Mouse (Mus musculus): ENCODE measurements around the gene Tmub1.

Gene Tmub1

DNA sequence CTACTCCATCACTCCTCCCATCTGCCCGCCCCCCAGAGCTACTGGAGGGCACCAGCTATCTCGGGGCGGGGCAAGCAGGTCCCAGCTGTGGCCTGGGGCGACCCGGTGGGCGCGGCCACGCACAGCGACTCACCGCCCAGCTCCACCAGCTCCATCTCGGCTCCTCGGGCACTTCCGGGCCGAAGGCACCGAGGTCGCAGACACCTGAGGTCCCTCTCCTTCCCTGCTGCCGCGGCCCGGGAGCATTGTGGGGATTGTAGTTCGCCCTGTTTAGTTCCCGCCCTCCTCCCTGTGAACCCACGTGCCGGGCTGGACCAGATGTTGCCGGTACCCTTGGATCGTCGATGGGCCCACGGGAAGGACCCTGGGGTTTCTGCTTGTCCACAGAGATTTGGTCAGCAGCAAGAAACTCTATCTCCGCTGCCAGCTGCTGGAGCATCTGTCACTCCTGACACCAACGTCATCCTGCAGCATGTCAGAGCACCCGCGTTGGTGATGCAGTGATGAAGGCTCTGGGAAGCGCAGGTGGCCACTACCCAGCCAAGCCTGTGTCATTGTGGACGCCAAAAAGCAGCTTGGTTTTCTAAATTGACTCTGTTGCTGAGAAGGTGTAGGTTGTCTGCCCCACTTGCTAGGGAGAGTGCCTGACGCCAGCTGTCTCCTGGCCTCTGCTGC is at the start of gene Tmub1:
Tmub1 (minus strand) TSS at position 231 of the 675 bp plus-strand sequence.
- DNase-seq, result peak; percentile 73

DNA sequence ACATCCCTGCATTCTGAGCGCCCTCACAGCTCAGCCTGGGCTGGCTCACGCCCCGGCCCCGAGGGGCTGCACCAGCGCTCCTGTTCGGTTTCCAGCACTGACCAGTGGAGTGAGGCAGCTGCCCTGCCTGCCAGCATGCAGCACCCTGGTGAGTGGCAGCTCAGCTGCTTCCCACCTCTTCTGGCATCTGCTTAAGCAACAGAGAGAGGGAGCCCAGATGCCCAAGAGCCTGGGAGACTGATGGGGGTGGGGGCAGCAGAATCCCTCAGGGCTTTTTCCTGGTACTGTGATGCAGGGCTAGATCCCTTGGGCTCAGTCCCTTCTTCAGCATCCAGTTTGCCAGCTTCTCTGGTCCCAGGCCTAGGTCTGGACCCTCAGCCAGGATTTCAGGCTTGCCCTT is 49.1 kb upstream of the Tmub1 start:
- no peak for DNase-seq

DNA sequence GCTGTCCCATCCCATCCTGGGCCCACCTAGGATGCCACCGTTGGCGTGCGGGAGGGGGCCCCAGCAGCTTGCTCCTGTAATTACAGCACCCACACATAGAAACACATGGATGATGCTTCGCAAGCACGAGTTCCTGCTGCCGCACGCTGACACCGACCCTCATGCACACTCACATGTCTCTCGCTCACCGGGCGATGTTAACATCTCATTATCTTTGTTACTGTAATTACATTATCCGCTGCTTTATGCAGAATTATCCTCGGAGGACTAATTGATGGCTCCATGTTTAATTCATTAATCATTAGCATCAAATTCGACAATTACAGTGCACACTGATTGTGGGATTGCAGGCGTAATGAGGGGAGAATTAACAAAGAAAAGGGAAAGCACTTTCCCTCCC is 47.4 kb upstream of the Tmub1 start:
- no peak for DNase-seq

DNA sequence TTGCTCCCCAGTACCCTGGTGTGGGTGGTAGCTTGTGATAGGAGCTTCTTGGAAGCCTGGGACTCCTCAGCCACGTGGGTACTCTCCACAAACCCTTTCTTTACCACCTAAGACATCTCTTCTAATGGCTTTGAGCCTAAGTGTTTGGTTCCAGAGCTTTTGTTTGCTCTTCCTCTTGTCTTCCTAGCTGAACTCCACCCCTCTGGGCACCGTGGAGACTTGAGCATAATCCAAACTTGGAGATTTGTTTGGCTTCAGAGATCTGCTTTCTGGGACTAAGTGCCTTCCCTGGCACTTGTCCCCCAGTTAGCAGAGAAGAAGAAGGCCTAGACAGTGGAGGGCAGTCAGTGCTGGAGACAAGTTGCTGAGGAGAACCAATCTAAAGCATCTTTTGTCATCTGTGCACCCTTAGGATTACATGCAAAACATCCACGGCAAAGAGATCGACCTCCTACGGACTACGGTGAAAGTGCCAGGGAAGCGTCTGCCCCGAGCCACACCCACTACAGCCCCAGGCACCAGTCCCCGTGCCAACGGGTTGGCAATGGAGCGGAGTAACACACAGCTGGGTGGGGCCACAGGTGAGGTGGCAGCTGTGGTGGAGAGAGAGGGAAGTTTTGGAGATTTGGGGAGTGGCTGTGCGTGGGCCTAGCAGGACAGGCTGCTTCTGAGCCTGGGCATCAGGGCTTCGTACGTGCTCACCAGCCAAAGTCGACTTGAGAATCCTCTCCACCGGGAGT is 45.1 kb upstream of the Tmub1 start:
- DNase-seq, result no peak

DNA sequence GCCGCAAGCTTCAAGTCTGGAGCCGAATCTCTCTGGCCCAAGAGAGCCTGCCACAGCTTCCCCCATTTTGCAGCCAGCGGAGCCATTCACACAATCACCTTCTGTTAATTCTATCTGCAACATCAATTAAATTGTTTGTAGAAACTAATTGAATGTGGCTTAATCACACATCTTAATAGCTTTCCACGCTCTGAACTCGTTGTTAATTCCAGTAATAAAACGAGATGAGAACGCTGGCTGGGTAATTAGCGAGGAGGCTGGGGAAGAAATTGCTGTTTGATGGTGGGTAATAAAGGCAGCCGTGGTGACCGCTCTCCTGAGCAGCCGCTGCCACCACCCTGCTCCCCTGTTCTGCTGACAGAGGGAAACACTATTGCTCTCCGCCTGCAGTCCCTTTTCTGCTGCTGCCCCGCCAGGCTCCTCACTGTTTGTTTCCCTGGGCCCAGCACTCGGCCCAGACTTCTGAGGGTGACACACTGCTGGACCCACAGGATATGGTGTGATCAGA is 42.8 kb upstream of the Tmub1 start:
- DNase-seq, result no peak

DNA sequence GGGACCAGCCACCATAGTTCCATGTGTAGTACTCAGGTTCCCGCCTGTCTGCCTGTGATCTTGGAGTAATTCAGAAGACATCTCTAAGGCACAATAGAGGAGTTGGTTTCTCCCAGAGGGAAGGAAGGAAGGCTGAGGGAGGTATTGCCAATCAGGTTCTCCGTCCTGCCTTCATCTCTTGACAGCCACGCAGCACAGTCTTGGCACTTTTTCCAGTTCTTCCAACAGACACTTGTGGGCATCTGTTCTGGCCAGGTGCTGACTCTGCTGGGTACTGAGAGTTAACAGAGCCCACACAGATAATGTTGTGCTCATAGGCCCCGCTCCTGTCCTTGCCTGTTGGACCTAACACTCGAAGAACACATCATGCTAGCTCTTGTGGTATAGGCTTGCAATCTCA is 39.1 kb upstream of the Tmub1 start:
- DNase-seq, result no peak

DNA sequence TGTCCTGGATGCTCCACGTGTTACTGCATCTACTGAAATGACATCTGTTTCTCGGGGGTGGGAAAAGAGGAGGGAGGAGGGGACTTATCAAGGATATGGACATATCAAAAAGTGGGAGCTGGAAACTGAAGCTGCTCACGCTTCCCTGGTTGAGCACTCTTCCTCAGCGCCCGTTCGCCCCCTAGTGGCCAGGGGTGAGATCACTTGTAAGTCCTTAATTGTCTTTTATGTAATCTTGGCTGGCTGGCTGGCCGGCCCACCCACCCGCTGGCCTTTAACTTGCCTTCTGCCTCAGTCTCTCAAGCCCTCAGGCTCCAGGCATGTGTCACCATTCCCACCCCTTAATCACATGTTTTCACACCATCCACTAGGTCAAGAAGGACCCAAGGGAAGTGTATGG is 38.4 kb upstream of the Tmub1 start:
- peak; percentile 96 for DNase-seq

DNA sequence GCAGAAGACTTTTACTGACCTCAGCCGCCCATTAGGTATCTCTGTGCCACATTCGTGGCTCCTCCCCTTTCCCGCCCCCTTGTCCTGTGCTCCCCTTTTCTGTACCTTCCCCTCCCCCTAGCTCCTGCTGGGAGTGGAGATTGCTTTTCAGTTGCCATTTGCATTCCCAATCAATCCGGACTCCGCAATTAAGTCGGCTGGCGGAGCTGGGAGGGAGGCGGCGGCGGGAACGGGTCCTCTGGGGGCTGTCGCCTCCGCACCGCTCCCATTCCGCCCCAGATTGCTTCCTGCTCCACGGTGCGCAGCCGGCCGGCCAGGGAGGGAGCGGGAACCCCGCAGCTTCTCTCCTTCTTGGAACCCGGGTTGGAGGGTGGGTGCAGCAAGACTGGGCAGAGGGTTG is 37.3 kb upstream of the Tmub1 start:
- no peak for DNase-seq

DNA sequence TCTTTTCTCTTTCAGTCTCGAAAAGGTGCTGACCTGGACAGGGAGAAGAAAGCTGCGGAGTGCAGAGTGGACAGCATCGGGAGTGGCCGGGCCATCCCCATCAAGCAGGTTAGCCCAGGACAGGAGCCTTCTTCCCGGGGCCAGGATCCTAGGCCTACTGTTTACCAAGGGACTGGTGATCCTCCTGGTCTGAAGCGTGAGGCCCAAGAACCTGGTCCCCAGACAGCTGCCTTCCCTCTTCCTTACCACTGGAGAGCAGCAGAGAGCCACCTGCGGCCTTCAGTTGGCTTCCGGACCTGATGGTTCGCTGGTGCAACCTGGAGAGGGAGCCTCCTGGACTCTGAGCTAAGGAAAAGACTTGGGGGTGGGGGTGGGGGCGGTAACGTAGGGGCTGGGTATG is 35.7 kb upstream of the Tmub1 start:
- peak; percentile 55 for DNase-seq

DNA sequence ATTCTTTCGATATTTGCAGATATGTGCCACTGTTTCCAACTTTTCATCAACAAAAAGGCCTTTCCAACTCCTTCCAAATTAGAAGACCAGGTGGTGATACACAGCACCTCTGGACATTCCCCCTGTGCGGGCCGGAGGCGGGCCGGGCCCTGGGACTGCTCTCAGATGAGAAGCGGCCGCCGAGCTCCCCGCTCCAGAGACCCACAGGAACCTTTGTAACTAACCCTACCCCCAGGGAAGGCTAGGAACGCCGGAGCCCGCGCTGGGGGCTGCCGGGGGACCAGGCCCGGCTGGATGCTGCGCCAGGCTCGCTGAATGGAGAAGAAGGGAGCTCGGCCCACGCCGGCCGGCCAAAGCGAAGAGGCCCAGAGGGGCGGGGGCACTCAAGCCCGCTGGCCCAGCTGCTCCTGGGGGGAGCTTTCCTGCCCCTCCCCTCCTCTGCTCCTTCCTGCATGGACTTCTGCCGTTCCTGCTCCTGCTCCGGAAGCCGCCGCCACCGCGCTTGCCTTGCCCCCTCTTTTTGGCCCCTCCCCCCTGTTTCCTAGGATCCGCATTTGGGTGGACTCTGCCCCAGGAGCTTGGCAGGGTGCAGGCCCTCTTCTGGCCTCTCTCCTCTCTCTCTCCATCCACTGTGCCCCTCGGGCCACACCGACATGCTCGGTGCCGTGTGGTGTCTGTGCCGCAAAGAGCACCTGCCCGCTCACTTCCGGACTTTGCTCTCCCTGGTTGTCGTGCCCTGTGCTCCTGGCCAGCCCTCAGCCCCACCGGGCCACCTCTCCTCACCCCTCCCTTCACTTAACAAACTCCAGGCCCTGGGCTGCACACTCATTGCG is 34.8 kb upstream of the Tmub1 start:
- no peak for DNase-seq

DNA sequence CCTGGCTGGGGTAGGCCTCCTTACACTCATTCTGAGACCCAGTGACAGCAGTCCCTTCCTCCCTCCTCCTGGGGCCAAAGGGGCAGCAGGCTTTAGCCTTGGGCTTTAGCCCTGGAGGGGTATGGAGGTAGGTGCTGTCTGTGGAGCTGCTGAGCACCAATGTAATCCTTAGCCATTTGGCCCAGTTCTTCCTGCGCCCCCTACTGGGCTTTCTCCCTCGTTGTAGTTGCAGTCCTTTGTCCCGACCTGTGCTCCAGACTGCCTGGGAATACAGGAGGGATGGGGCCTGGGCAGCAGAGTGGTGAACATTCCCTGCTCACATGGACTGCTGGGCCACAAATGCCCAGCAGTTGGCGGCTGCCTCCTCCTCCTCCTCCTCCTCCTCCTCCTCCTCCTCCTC is 34.0 kb upstream of the Tmub1 start:
- DNase-seq, result peak; percentile 82

DNA sequence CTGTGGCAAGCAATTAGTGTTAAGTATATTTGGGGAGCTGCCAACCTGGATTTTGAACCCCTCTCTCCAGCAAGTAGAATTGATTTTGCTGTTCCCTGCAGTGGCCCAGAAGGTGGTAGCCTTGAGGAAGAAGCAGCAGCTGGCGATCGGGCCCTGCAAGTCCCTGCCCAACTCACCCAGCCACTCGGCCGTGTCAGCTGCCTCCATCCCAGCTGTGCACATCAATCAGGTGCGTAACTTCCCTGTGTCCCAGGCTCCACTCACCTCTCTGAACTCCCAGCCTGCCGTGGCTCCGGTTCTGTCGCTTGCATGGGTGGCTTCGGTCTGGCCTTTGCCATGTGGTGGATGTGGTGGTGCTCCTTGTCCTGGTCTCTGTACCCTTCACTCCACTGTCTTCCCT is 30.3 kb upstream of the Tmub1 start:
- DNase-seq, result no peak

DNA sequence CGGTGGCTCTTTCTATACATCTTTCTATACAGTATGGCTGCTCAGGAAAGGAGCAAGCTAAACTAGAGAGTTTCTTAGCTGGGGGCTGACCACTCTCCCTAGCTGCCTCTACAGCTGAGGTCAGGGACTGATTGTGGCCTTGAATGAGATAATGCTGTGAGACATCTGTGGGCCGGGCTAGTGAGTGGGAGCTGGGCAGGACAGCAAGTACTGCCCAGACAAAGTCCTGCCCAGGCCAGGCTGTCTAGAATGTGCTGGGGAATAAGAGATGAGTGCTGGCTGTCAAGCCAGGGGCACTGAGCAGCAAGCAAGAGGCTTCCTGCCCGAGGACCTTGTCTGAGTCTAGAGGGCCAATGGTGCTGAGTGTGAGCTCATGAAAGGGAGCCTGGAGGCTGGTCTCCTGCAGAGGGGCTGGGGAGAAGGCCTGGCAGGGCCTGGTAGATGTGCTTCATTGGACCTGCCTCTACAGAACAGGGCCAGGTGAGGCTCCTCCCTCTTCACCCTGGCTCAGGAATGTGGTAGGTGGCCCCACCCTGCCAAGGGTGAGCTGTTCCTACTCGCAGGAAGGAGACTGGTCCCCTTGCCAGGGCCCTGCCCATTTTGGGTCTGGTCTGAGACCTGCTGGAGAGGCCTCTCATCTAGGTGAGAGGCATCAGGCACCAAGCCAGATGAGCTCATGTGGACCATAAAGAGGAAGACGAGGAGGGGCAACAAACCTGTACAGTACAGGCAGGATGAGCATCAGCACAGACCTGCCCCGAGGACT is 28.0 kb upstream of the Tmub1 start:
- DNase-seq, result no peak

DNA sequence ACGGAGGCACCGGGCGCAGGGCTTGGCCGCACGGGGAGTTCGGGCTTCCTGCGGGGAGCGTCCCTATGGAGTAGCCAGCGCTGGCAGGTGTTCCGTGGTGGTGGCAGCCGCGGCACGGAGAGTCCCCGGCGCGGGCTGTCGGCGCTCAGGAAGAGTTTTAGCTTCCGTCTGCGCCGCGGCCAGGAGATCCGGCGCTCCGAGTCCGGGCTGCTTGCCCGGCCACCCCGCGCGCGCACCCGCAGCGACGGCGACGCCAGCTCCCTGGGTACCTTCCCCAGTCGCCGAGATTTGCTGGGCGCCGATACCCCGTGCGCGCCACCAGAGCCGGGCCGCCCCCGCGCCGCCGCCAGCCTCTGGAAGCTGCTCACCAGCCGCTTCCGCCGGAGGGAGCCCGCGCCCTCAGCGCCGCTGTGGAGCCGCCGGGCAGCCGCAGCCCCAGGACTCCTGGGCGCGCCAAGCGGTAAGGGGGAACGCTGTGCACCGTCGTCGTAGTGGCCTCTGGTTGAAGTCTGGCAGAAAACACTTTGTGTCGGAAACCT is 27.1 kb upstream of the Tmub1 start:
- DNase-seq, result peak; percentile 58

DNA sequence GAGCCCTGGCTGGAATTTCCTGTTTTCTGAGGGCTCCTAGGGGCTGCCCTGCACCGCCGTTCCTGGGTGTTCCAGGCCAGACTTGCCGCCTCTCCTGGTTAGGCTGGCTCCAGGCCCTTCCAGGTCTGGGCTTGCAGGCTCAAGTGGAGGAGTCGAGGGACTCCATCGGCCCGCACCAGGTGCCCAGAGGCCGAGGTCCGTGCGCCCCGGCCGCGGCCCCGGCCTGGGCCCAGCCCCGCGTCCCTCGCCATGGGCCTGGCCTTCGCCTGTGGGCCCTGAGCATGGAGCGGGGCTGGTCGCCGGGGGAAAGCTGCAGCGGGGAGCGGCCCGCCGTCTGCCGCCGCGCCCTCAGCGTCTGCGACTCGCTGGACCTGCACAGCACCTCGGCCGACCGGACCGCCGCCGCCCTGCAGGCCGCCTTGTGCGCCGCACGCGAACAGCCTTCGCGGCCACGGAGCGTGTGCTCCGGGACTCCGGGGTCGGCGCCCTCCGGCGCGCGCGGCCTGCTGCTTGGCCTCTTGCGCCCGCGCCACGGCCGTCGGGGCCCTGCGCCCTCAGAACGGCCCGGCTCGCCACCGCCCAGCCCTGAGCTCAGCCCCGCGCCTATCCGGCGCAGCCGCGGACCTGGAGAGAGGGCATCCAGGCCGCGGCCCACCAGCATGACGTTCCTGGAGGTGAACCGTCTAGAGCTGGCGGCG is 26.5 kb upstream of the Tmub1 start:
- DNase-seq, result no peak

DNA sequence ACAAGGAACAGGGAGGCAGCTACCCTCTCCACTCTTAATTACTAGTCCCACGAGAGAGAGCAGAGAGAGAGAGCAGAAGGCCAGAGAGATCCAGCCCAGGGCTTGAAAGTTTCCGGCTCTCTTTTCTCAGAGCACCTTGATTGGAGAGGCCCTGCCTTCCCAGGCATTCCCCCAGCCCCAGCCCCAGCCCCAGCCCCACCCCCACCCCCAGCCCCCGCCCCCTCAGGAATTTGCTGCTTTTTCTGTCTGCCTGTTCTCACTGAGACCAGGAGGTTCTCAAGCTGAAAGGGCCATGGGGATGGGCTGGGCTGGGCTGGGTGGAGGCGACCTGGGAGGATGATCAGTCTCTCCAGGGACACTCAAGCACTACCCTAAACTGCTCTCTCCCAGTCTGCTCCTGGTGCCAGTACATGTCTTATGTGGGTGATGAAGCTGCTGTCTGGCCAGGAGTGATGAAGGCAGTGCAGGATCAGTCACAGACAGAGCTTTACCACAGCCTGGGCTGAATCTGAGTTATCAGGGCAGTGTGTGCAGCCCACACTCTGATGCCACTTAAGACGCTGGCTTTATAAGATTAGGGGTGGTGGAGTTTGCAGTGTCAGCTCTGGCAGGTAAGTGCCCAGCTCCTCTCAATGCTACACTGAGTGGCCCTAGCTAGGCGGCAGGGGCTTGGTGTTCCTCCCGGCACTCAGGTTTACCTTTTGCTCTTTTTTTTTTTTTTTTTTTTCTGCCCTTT is 25.4 kb upstream of the Tmub1 start:
- DNase-seq, result no peak

DNA sequence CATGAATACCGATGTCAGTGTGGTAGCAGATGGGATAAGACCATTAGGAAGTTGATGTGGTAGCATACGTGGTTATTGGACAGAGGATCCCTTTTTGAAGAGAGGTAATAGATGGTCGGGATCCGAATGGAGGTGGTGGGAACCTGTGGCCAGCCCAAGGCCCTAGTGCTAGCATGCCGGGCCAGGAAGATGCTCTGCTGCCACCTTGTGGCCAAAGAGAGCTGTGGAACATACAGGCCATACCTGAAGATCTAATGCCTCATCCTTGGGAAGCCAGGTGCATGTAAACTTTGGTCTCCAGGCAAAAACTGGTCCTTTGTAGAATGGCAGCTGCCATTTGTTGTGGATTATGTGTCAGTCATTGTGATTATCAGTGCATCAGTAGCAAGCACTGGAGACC is 22.9 kb upstream of the Tmub1 start:
- DNase-seq, result peak; percentile 79

DNA sequence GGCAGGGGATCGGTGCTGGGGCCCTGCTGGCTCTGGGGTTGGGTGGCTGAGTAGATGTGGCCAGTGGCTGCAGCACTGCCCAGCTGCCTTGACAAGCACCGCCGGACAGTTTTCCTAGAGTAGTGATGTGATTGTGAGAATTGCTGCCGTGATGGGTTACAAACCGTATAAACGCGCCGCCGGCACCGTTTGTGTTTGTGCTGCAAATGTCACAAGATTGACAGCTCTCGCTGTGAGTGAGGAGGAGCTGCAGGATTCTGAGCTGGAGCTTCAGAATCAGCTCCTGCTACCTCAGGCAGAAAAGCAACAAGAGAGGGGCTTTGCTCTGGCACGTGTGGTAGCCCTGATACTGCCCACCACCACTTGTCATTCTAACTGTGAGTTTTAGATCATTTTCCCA is 19.1 kb upstream of the Tmub1 start:
- no peak for DNase-seq

DNA sequence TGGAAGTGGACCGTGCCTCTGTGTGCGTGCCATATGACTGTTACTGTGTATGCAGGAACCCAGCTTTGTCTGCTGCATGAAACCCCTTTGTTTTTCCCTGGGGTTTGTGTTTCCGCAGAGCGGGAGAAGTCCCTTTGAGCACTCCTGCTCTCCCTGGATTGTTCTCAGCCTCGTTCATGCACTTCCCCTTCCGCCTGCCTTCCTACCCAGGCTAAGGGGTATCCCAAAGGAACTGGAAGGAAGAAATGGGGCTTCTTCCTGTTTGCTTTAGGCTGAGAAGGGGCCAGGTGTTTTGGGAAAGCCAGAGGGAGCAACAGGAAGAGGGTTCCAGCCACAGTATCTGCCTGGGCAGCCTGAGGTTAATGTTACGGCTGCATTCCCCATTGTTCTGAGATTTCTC is 8.0 kb upstream of the Tmub1 start:
- DNase-seq, result no peak

DNA sequence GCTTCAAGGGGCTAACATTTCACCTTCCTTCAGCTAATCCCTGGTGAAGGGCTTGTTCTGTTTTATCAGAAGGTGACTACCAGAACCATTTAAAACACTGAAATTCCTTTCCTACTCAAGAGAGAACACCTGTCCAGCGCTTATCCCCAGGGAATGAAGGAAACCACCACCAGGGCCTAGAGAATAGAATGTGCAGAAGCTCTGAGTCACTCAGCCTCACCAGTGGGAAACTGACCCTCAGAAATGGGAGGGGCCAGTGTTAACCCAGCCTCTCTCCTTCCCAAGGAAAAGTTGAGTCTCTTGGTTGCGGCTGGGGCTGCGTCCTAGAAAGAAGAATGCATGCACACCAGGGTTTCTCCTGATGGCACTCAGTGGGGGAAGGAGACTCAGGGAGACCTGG is 7.4 kb upstream of the Tmub1 start:
- no peak for DNase-seq

DNA sequence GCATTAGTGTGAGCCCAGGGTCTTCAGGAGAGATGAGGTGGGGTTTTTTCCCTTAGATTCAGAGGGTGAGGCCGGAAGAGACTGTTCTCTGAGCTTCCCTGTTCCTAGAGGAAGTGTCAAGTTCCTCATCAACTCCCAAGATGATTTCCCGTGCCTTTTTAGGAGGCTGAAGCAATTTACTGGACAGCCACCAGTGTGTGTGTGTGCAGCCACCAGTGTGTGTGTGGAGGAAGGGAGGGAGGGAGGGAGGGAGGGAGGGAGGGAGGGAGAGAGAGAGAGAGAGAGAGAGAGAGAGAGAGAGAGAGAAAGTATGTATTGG is 6.3 kb upstream of the Tmub1 start:
- no peak for DNase-seq

Measured in right cerebral cortex, postnatal 4 days (tissue).